Mouse (Mus musculus): ENCODE measurements around the gene Kalrn. TPM values are rescaled to one million over a fixed set of nuclear protein-coding genes. Genes with fewer than 3 reads are reported as not detected.
A peak's percentile ranks its signal among the peaks of the same experiment; 100 is the strongest.
"Not testable (repeated sequence)": the region's sequence is repeated elsewhere in the genome, so short reads cannot be mapped to it uniquely, and the experiment has no call there.

Gene Kalrn
- polyA plus RNA-seq, 1 experiment from 2014 or later = 10.0 TPM

DNA sequence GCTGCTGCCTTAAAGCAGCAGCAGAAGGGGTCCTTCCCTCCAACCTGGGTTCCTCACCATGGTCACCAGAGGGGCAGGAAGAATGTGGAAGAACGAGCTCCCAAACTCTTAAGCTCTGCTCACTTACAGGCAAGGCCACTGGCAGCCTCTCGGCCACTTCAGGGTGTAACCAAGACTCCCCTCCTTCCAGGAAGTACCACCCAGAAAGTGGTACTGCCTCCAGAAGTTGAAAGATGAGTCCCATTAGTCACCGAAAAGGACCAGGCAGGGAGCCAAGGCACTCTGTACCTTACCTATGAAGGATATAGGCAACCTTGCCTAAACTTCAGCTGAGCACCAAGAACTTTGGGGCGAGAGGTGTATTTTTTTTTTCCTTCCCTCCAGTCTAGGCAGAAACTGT, 485.0 kb downstream of the Kalrn start:
- 31% methylated on average over 4 of the region's 4 CpGs for WGBS (ENCODE audit: insufficient replicate concordance)
- Histone ChIP-seq H3K27me3 (peaks cover 22% of the 10 kb centered on the region), H3K4me3 (replicated peaks) (no peak overlapping the region), H3K27ac (replicated peaks) (no peak overlapping the region), H3K9ac (no peak overlapping the region), H3K9me3 (replicated peaks) (no peaks in the 10 kb centered on the region), H3K4me2 (no peak overlapping the region), H3K36me3 (replicated peaks) (no peaks in the 10 kb centered on the region), H3K4me1 (replicated peaks) (peaks cover 16% of the 10 kb centered on the region)
- ATAC-seq (ENCODE audit: insufficient read depth) = no peak

DNA sequence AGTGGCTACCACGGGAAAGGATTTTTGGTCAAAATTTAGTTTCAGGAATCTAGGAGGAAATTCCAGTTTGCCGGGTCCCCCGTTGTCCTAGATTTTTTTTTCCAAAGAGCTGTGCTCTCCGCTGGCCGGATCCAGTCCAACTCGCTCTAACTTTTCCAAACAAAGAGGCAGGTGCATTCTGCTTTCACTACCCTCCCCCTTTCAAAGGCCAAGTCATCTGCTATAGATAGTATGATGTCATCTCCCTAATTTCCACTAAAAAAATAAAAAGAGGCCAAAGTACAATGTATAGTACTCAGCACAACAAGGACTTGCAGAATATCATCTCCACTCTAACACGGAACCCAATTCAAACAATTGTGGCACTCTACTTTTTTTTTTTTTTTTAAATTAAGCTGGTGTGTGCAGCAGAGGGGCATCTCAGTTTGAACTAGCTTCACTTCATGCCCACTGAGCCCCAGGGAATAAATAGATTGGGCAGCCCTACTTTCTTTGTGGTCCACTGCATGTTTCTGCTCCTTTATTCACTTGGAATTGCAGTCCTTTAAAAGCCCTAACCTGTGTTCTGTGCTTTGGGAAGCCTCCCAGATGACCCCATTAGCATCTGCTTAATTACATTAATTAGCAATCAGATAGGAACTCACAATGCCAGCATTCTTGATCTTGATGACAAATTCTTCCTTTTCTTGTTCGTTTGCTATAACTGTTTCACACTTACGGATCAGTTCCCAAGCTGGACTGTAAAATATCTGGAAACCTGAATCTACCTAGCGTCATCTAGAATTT, 489.0 kb downstream of the Kalrn start:
- Histone ChIP-seq H3K9ac (no peak overlapping the region), H3K27ac (replicated peaks) (no peak overlapping the region), H3K4me2 (no peak overlapping the region), H3K4me3 (replicated peaks) (no peak overlapping the region), H3K4me1 (replicated peaks) (peaks cover 28% of the 10 kb centered on the region), H3K27me3 (peaks cover 7% of the 10 kb centered on the region; the same call in 1 of the 2 replicates), H3K9me3 (replicated peaks) (no peaks in the 10 kb centered on the region), H3K36me3 (replicated peaks) (no peaks in the 10 kb centered on the region)
- ATAC-seq (ENCODE audit: insufficient read depth) = no peak
- 67% methylated on average over 10 of the region's 10 CpGs for WGBS (ENCODE audit: insufficient replicate concordance)

DNA sequence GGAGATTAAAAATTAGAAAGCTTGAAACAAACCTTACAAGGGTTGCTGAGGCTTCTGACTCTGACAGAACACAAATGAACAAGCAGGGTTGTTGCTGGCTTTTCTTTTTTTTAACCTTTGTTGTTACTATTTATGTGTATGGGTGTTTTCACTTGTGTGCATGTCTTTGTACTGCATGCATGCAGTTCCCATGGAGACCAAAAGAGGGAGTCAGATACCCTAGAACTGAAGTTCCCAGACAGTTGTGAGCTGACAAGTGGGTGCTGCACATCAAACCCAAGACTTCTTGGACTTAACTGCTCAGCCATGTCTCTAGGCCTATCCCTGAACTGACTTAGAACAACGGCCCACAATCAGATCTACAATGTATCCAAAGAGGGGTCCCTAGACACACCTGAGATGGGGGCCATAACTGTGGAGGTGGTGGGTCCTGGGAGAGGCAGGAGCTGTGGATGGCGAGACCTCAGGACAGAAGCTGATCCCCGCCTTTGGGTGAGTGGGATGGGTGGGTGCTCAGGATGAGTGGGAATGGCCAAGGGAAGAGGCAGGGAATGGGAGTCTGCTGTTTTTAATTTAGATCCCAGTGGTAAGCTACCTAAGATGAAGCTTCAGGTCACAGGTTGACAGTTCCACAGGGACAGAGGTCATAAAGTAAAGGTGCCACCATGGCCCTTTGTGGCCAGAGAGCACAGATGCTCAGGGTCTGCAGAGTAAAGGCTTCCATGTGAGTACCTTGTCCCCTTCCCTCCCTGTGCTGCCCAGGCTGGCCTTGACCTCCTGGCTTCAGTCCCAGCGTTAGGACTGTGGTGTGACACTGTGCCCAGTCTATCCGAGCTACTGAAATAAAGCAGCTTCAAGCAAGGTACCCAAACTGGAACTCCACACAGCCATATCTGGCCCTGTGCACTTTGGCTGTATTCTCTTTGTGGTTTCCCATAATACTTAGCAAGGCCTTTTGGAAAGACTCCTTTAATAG, 490.6 kb downstream of the Kalrn start:
- peaks cover 39% of the 10 kb centered on the region for H3K4me1 ChIP-seq (replicated peaks)
- no peak overlapping the region for H3K9ac ChIP-seq
- peaks cover 4% of the 10 kb centered on the region; the same call in 1 of the 2 replicates for H3K27me3 ChIP-seq
- 57% methylated on average over 5 of the region's 5 CpGs for WGBS (ENCODE audit: insufficient replicate concordance)
- no peaks in the 10 kb centered on the region for H3K9me3 ChIP-seq (replicated peaks)
- H3K4me3 ChIP-seq (replicated peaks) = no peak overlapping the region
- H3K36me3 ChIP-seq (replicated peaks) = no peaks in the 10 kb centered on the region
- H3K27ac ChIP-seq (replicated peaks) = no peak overlapping the region
- ATAC-seq (ENCODE audit: insufficient read depth) = peak; percentile 11; the same call in 1 of the 2 replicates
- no peak overlapping the region for H3K4me2 ChIP-seq

DNA sequence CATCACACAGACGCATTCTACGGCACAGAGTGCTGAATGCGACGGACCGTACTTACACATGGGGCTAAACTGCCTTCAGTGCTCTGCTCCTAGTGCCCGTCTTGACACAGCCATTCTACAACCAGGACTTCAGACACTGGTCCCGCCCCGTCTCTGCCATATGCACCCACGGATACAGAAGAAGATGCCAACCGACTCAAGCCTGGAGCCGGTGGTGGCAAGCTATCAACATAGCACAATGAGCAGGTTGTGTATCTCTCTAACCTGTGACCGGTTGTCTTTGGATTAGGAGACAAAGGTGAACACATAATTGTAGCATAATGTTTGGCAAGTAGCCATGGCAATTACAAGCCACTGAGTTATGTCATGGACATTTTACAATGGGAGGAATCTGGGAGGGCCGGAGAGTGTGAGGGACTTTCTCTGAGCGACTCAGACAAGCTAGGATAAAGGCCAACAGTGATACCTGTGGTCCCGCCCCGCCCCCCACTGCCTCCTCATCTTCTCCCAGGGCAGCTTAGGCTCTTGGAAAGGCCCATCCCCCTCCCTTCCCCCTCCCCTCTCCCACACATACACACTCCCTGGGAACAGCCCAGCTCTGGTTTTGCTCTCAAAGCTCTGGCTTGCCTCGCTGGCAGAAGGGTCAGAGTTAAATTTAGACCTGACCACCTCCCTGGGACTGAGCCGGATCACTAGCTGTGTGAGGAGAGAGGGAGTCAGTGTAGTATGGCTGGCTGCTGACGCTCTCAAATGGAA, 491.5 kb downstream of the Kalrn start:
- Histone ChIP-seq H3K27ac (replicated peaks) (no peak overlapping the region), H3K4me3 (replicated peaks) (no peak overlapping the region), H3K4me2 (no peak overlapping the region), H3K4me1 (replicated peaks) (peaks cover 40% of the 10 kb centered on the region), H3K9me3 (replicated peaks) (no peaks in the 10 kb centered on the region), H3K36me3 (replicated peaks) (no peaks in the 10 kb centered on the region), H3K27me3 (peaks cover under 1% of the 10 kb centered on the region; the same call in 1 of the 2 replicates), H3K9ac (no peak overlapping the region)
- 66% methylated on average over 19 of the region's 19 CpGs for WGBS (ENCODE audit: insufficient replicate concordance)
- 0 out of 2 replicates have a peak, but pooled peaks have one; percentile 26 for ATAC-seq (ENCODE audit: insufficient read depth)

DNA sequence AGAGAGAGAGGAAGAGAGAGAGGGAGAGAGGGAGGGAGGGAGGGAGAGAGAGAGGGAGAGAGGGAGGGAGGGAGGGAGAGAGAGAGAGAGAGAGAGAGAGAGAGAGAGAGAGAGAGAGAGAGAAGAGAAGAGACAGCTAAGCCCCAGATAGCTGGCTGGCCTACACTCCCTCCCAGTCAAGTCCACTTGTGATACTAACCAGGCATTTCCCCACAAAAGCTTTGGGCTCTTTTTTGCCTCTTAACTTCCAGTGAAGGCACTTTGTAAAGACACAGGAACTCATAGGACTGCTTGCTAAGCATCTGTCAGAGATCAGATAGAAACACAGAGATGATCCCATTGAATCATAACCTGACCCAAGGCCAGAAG, 492.0 kb downstream of the Kalrn start:
- H3K36me3 ChIP-seq (replicated peaks); H3K4me3 ChIP-seq (replicated peaks); H3K27me3 ChIP-seq; H3K9ac ChIP-seq; H3K9me3 ChIP-seq (replicated peaks); H3K4me2 ChIP-seq; H3K27ac ChIP-seq (replicated peaks); ATAC-seq (ENCODE audit: insufficient read depth): not testable (repeated sequence)
- peaks cover 40% of the 10 kb centered on the region for H3K4me1 ChIP-seq (replicated peaks)

DNA sequence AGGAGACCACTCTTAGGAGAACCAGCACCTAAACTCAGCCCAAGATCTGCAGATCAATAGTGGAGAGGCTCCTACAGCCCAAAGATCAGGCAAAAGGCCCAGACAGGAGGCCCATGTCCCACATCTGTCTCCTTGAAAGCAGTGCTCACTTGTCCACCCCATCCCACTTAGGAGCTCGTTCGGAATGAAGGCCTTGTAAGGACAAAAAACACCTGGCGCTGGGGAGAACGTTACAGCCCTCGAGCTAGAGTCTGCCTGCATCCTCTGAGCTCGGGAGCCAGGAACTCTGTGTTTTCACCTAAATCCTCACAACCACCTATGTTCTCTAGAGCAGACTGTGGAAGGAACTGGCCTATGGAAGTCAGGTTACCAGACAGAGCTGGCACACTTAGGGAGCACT, 492.5 kb downstream of the Kalrn start:
- no peak for ATAC-seq (ENCODE audit: insufficient read depth)
- 60% methylated on average over 6 of the region's 6 CpGs for WGBS (ENCODE audit: insufficient replicate concordance)
- no peaks in the 10 kb centered on the region; the same call in 1 of the 2 replicates for H3K27me3 ChIP-seq
- H3K4me1 ChIP-seq (replicated peaks) = peaks cover 40% of the 10 kb centered on the region
- no peak overlapping the region for H3K4me2 ChIP-seq
- H3K27ac ChIP-seq (replicated peaks) = no peak overlapping the region
- H3K9ac ChIP-seq = no peak overlapping the region
- no peaks in the 10 kb centered on the region for H3K36me3 ChIP-seq (replicated peaks)
- no peak overlapping the region for H3K4me3 ChIP-seq (replicated peaks)
- no peaks in the 10 kb centered on the region for H3K9me3 ChIP-seq (replicated peaks)

DNA sequence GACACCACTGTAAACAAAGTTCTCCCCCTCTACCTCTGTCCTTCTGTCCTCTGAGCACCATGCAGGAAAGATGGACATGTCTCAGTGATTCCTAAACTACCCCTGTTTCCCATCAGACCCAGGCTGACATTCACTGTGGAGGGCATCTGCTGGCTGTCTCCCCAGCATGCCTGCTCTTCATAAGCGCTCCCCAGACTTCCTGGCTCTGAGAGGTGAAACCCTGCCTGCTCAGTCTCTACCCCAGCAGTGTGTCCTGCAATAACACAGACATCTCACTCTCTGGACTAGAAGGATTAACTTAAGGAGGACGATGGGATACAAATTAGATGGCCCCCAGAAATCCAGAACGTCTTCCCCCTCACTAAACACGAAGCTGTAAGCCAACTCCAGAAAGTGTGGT, 493.8 kb downstream of the Kalrn start:
- no peak for ATAC-seq (ENCODE audit: insufficient read depth)
- no peak overlapping the region for H3K4me3 ChIP-seq (replicated peaks)
- H3K4me1 ChIP-seq (replicated peaks) = peaks cover 40% of the 10 kb centered on the region
- no peak overlapping the region for H3K4me2 ChIP-seq
- WGBS (ENCODE audit: insufficient replicate concordance) = 76% methylated on average over 4 of the region's 4 CpGs
- H3K9me3 ChIP-seq (replicated peaks) = no peaks in the 10 kb centered on the region
- no peaks in the 10 kb centered on the region for H3K36me3 ChIP-seq (replicated peaks)
- no peaks in the 10 kb centered on the region for H3K27me3 ChIP-seq
- 0 out of 2 replicates have a peak overlapping the region, but pooled peaks have one; percentile 19 for H3K27ac ChIP-seq (replicated peaks)
- no peak overlapping the region for H3K9ac ChIP-seq

DNA sequence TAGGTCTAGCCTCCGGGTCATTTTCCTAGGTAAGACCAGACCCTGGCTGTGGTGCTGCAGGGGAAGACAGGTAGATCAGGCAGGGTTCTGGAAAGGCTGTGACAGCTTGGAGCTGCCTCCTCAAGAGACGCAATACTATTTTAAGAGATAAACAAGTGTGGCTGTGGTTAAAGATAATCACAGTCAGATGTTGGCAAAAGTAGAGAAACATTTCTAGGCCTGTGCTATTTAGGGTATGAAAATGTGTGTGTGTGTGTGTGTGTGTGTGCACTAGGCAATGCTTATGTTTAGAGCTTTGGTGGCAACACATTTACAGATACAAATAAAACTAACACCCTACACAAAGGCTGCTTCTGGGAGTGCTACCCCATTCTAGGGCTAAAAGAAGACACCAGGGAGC, 494.6 kb downstream of the Kalrn start:
- Histone ChIP-seq H3K4me3 (replicated peaks) (no peak overlapping the region), H3K4me1 (replicated peaks) (peaks cover 40% of the 10 kb centered on the region), H3K9me3 (replicated peaks) (no peaks in the 10 kb centered on the region), H3K9ac (no peak overlapping the region), H3K4me2 (no peak overlapping the region), H3K27me3 (no peaks in the 10 kb centered on the region), H3K36me3 (replicated peaks) (no peaks in the 10 kb centered on the region), H3K27ac (replicated peaks) (0 out of 2 replicates have a peak overlapping the region, but pooled peaks have one; percentile 19)
- no peak for ATAC-seq (ENCODE audit: insufficient read depth)
- 44% methylated on average over 2 of the region's 2 CpGs for WGBS (ENCODE audit: insufficient replicate concordance)

DNA sequence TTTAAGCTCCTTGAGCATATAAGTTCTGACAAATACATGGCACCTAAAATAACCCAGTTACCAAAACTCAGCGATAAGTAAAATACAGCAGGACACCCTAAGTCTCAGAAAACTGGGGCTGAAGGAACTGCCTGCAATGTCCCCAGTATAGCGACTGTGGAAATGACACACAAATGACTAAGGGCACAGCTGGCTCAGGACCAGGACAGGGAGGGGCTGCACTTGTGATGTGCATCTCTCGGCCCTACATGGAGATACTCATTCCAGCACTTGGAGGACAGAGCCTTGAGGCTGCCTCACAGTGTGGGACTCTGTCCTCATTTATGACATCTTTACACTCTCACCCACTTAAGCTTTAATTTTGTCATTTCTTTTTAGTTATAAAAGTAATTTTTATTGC, 497.2 kb downstream of the Kalrn start:
- H3K4me3 ChIP-seq (replicated peaks) = no peak overlapping the region
- peaks cover 26% of the 10 kb centered on the region for H3K4me1 ChIP-seq (replicated peaks)
- ATAC-seq (ENCODE audit: insufficient read depth) = no peak
- 59% methylated on average over 3 of the region's 3 CpGs for WGBS (ENCODE audit: insufficient replicate concordance)
- H3K27me3 ChIP-seq = no peaks in the 10 kb centered on the region
- no peak overlapping the region for H3K4me2 ChIP-seq
- no peaks in the 10 kb centered on the region for H3K36me3 ChIP-seq (replicated peaks)
- H3K9ac ChIP-seq = no peak overlapping the region
- no peaks in the 10 kb centered on the region for H3K9me3 ChIP-seq (replicated peaks)
- H3K27ac ChIP-seq (replicated peaks) = no peak overlapping the region

DNA sequence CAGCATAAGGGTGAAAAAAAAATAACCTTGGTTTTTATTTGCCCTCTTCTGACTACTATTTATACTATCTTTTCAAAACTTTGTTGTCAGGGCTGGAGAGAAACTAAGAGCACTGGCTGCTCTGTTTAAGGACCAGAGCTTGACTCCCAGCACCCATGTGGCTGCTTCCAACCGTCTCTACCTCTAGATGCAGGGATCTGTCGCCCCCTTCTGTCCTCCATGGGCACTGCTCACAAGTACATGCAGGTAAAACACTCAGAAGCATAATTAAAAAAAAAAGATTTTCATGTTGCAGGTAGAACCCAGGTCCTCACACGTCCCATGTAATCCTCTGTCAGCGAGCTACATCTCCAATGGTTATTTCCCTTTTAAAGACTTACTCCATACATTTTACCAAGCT, 499.4 kb downstream of the Kalrn start:
- ATAC-seq (ENCODE audit: insufficient read depth) = no peak
- Histone ChIP-seq H3K4me2 (no peak overlapping the region), H3K9me3 (replicated peaks) (no peaks in the 10 kb centered on the region), H3K4me1 (replicated peaks) (peaks cover 18% of the 10 kb centered on the region), H3K36me3 (replicated peaks) (no peaks in the 10 kb centered on the region), H3K27me3 (no peaks in the 10 kb centered on the region), H3K27ac (replicated peaks) (no peak overlapping the region), H3K4me3 (replicated peaks) (no peak overlapping the region), H3K9ac (no peak overlapping the region)
- WGBS (ENCODE audit: insufficient replicate concordance) = 78% methylated on average over 4 of the region's 4 CpGs
